Mouse (Mus musculus) stomach, postnatal 0 days (tissue): ENCODE results near the gene Ctsw. TPM values are rescaled to one million over a fixed set of nuclear protein-coding genes. Genes with fewer than 3 reads are reported as not detected.
A peak's percentile ranks its signal among the peaks of the same experiment; 100 is the strongest.

ENCODE experiments used
- ATAC-seq: fragments of 200-750 bp; cut with Nextera tagmentation; 2 replicates; pipeline ENCODE4 v1.8.0; 2017; ENCODE audit not compliant: low FRiP score, low TSS enrichment
- DNase-seq: peaks from one replicate; pipeline ENCODE4 v3.0.0-alpha.2; 2016; ENCODE audit warnings: low spot score
- H3K27ac ChIP-seq: fragments of 300-500 bp; sonication (generic); replicated peaks from 2 replicates; pipeline ENCODE4 v1.5.1; 2014; ENCODE audit warnings: mild to moderate bottlenecking, control low read depth
- H3K27me3 ChIP-seq: fragments of 300-500 bp; sonication (generic); 2 replicates; pipeline ENCODE4 v1.6.1; 2014; ENCODE audit warnings: low read length; ENCODE audit not compliant: control insufficient read depth, insufficient read depth
- H3K36me3 ChIP-seq: fragments of 300-500 bp; sonication (generic); 2 replicates; pipeline ENCODE4 v1.6.1; 2014; ENCODE audit warnings: low read length, mixed read lengths; ENCODE audit not compliant: control insufficient read depth, insufficient read depth
- H3K4me1 ChIP-seq: fragments of 300-500 bp; sonication (generic); replicated peaks from 2 replicates; pipeline ENCODE4 v1.6.1; 2014; ENCODE audit warnings: antibody characterized with exemption; ENCODE audit not compliant: control insufficient read depth, insufficient read depth
- H3K4me2 ChIP-seq: fragments of 300-500 bp; sonication (generic); replicated peaks from 2 replicates; pipeline ENCODE4 v1.6.1; 2014; ENCODE audit warnings: low read depth, mild to moderate bottlenecking, control low read depth, moderate library complexity
- H3K4me3 ChIP-seq: fragments of 300-500 bp; sonication (generic); 2 replicates; pipeline ENCODE4 v1.5.1; 2014; ENCODE audit warnings: low read depth, low read length, control low read depth
- H3K9ac ChIP-seq: fragments of 300-500 bp; sonication (generic); 2 replicates; pipeline ENCODE4 v1.6.1; 2014; ENCODE audit warnings: mild to moderate bottlenecking, low read length, control low read depth, mixed read lengths
- H3K9me3 ChIP-seq: fragments of 300-500 bp; sonication (generic); 2 replicates; pipeline ENCODE4 v1.6.1; 2016; ENCODE audit warnings: low read length; ENCODE audit not compliant: control insufficient read depth
- CTCF ChIP-seq: IDR thresholded peaks from 2 replicates; pipeline ENCODE4 v1.5.1; 2016; ENCODE audit warnings: antibody characterized with exemption, low read depth, mild to moderate bottlenecking, moderate library complexity
- EP300 ChIP-seq: optimal IDR thresholded peaks from 2 replicates; pipeline ENCODE3; 2016; ENCODE audit warnings: antibody characterized with exemption
- WGBS: fragments of 180-500 bp; shearing (Covaris S2); extraction: QIAGEN DNeasy Blood & Tissue Kit; methylation state at CpG from one replicate; pipeline ENCODE4 v1.1.7; 2014; 5-methylcytosine and 5-hydroxymethylcytosine counted together
- polyA plus RNA-seq: library from polyadenylated mRNA; unstranded; fragments of >200 nt; fragmentation: Nextera tagmentation; extraction: Ambion mirVana; gene quantifications from 2 replicates; pipeline ENCODE4 v1.2.1, GENCODE M21; 2015

Gene Ctsw
- polyA plus RNA-seq, 1 experiment from 2014 or later, result 0.29 TPM

- Histone ChIP-seq H3K36me3 (peaks cover 5% of the 10 kb centered on the region), H3K4me3 (no peak overlapping the region), H3K4me2 (no peak overlapping the region), H3K9me3 (no peaks in the 10 kb centered on the region), H3K4me1 (no peaks in the 10 kb centered on the region), H3K27ac (no peak overlapping the region), H3K27me3 (peaks cover 3% of the 10 kb centered on the region; the same call in 1 of the 2 replicates), H3K9ac (no peak overlapping the region)
- ATAC-seq (no peak), DNase-seq (no peak)
- WGBS, result 66% methylated on average over 3 of the region's 3 CpGs
- no peak for TF ChIP-seq EP300
- no peak for TF ChIP-seq CTCF
Observed at GRCm38 (mm10) chr19:5449673-5450072, 18.6 kb downstream of the Ctsw start.

GRCm38 (mm10) chr19:5448354-5449150 lies 19.8 kb downstream of the Ctsw start:
- DNase-seq (peak; percentile 56), ATAC-seq (peak; percentile 50)
- H3K27ac ChIP-seq, result no peak overlapping the region
- peak overlapping the region; percentile 51 for H3K4me3 ChIP-seq
- no peaks in the 10 kb centered on the region for H3K9me3 ChIP-seq
- H3K36me3 ChIP-seq, result no peaks in the 10 kb centered on the region
- peak overlapping the region; percentile 92 for H3K4me2 ChIP-seq
- TF ChIP-seq EP300 (no peak), CTCF (no peak)
- H3K4me1 ChIP-seq, result no peaks in the 10 kb centered on the region
- WGBS, result 5% methylated on average over 36 of the region's 36 CpGs
- H3K27me3 ChIP-seq, result peaks cover 3% of the 10 kb centered on the region; the same call in 1 of the 2 replicates
- H3K9ac ChIP-seq, result no peak overlapping the region

- ATAC-seq, result peak; percentile 70
- no peaks in the 10 kb centered on the region for H3K36me3 ChIP-seq
- no peaks in the 10 kb centered on the region for H3K9me3 ChIP-seq
- H3K9ac ChIP-seq, result peak within 1 kb of the TSS; percentile 48
- H3K4me1 ChIP-seq, result no peaks in the 10 kb centered on the region
- DNase-seq, result peak; percentile 88
- H3K4me2 ChIP-seq, result peak within 1 kb of the TSS; percentile 92
- H3K27me3 ChIP-seq, result peaks cover 3% of the 10 kb centered on the region; the same call in 1 of the 2 replicates
- H3K27ac ChIP-seq, result no peak within 1 kb of the TSS
- peak within 1 kb of the TSS; percentile 51 for H3K4me3 ChIP-seq
- TF ChIP-seq CTCF (0 out of 2 replicates have a peak, but pooled peaks have one; percentile 2), EP300 (no peak)
- under 1% methylated on average over 70 of the region's 70 CpGs for WGBS
Observed at GRCm38 (mm10) chr19:5447515-5448353, 20.6 kb downstream of the Ctsw start, which contains the start of gene Fosl1. Gene Fosl1, plus strand, starts transcription at chr19:5447547.

- Histone ChIP-seq H3K4me3 (no peak overlapping the region), H3K36me3 (no peaks in the 10 kb centered on the region), H3K27me3 (peaks cover 3% of the 10 kb centered on the region; the same call in 1 of the 2 replicates), H3K4me2 (no peak overlapping the region), H3K9ac (no peak overlapping the region), H3K4me1 (no peaks in the 10 kb centered on the region), H3K27ac (no peak overlapping the region), H3K9me3 (no peaks in the 10 kb centered on the region)
- no peak for ATAC-seq
- no peak for DNase-seq
- WGBS, result 89% methylated on average over 5 of the region's 5 CpGs
- no peak for TF ChIP-seq EP300
Observed at GRCm38 (mm10) chr19:5445747-5446146, 22.6 kb downstream of the Ctsw start.

- no peak for TF ChIP-seq EP300
- no peak for TF ChIP-seq CTCF
- peaks cover 3% of the 10 kb centered on the region; the same call in 1 of the 2 replicates for H3K27me3 ChIP-seq
- H3K36me3 ChIP-seq, result no peaks in the 10 kb centered on the region
- DNase-seq, result no peak
- WGBS, result 32% methylated on average over 7 of the region's 7 CpGs
- H3K4me2 ChIP-seq, result no peak overlapping the region
- H3K9ac ChIP-seq, result no peak overlapping the region
- 0 out of 2 replicates have a peak, but pooled peaks cover 3% of the 10 kb centered on the region for H3K9me3 ChIP-seq
- no peak overlapping the region for H3K27ac ChIP-seq
- H3K4me3 ChIP-seq, result no peak overlapping the region
- no peaks in the 10 kb centered on the region for H3K4me1 ChIP-seq
- no peak for ATAC-seq
Observed at GRCm38 (mm10) chr19:5444954-5445353, 23.4 kb downstream of the Ctsw start.
